Mouse (Mus musculus) lung, embryonic 15.5 days (tissue): Measurements from ENCODE around the gene Chac1. TPM values are rescaled to one million over a fixed set of nuclear protein-coding genes. Genes with fewer than 3 reads are reported as not detected.
A peak's percentile ranks its signal among the peaks of the same experiment; 100 is the strongest.

Experiments
- ATAC-seq: fragments of 200-750 bp; cut with Nextera tagmentation; 2 replicates; pipeline ENCODE4 v1.8.0; 2017; ENCODE audit warnings: moderate number of reproducible peaks, borderline replicate concordance; ENCODE audit not compliant: low FRiP score, low TSS enrichment; ENCODE audit errors: extremely low read depth
- H3K27ac ChIP-seq: fragments of 300-500 bp; sonication (generic); 2 replicates; pipeline ENCODE4 v1.5.1; 2015; ENCODE audit warnings: moderate library complexity, mild to moderate bottlenecking, inconsistent platforms
- H3K27me3 ChIP-seq: fragments of 300-500 bp; sonication (generic); 2 replicates; pipeline ENCODE4 v1.6.1; 2015; ENCODE audit warnings: inconsistent platforms
- H3K36me3 ChIP-seq: fragments of 300-500 bp; sonication (generic); 2 replicates; pipeline ENCODE4 v1.6.1; 2015; ENCODE audit warnings: inconsistent platforms
- H3K4me1 ChIP-seq: fragments of 300-500 bp; sonication (generic); 2 replicates; pipeline ENCODE4 v1.6.1; 2015; ENCODE audit warnings: inconsistent platforms
- H3K4me2 ChIP-seq: fragments of 300-500 bp; sonication (generic); 2 replicates; pipeline ENCODE4 v1.6.1; 2015; ENCODE audit warnings: inconsistent platforms, mild to moderate bottlenecking, moderate library complexity
- H3K4me3 ChIP-seq: fragments of 300-500 bp; sonication (generic); 2 replicates; pipeline ENCODE4 v1.5.1; 2015; ENCODE audit warnings: mild to moderate bottlenecking, inconsistent platforms
- H3K9ac ChIP-seq: fragments of 300-500 bp; sonication (generic); 2 replicates; pipeline ENCODE4 v1.6.1; 2015; ENCODE audit warnings: inconsistent platforms
- H3K9me3 ChIP-seq: fragments of 300-500 bp; sonication (generic); 2 replicates; pipeline ENCODE4 v1.6.1; 2016; ENCODE audit warnings: inconsistent platforms
- WGBS: fragments of 180-500 bp; shearing (Covaris S2); methylation state at CpG from one replicate; pipeline ENCODE4 v1.1.7; 2015; 5-methylcytosine and 5-hydroxymethylcytosine counted together
- polyA plus RNA-seq: library from polyadenylated mRNA; unstranded; fragments of >200 nt; fragmentation: Nextera tagmentation; extraction: Ambion mirVana; gene quantifications from 2 replicates; pipeline ENCODE4 v1.2.1, GENCODE M21; 2015

Gene Chac1
- polyA plus RNA-seq, 1 experiment from 2014 or later = 0.59 TPM

DNA sequence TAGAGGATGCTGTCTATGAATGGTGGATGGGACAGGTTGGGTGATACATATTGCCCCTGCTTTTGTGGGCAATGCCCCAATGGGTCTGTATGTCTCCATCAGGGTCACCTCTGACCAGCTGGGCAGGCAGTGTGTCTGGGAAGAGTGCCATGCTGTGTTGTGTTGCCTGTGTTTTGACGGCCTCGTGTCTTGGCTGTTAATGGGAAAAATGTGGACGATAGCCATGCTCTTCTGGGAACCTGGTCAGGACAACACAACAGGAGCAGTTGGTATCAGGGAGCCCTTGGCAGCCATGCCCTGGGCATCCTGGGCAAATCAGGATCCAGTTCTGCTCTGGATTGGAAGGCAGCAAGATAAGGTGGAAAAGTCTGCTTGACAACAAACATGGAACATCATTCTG lies 4.1 kb downstream of the Chac1 start:
- 88% methylated on average over 3 of the region's 3 CpGs for WGBS
- no peak for ATAC-seq

DNA sequence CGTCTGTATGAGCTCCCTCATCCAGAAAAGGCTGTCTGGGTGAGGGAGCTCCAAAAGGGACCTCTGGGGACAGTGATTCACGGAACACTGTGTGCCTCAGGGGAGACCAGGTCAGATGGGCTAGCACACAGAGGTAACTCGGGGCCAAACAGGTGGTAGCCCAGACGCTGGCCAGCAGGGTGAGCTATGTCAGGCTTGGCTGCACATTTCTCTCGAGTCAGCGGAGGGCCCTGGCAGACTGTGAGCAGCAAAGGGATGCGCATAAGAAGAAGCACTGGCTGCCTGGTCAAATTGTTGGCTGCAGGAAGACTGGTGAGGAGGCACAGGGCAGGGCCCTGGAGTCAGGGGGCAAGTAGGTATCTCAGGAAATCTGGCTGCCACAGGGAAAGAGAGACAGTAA lies 4.6 kb downstream of the Chac1 start:
- Histone ChIP-seq H3K36me3 (no peaks in the 10 kb centered on the region), H3K9me3 (no peaks in the 10 kb centered on the region), H3K4me3 (no peak overlapping the region), H3K27me3 (peaks cover 14% of the 10 kb centered on the region), H3K4me1 (peaks cover 10% of the 10 kb centered on the region), H3K27ac (no peak overlapping the region), H3K9ac (no peak overlapping the region), H3K4me2 (no peak overlapping the region)
- no peak for ATAC-seq
- WGBS = 25% methylated on average over 7 of the region's 7 CpGs

More for the DNA sequence above, 4.1 kb downstream of the Chac1 start:
- H3K36me3 ChIP-seq = no peaks in the 10 kb centered on the region
- no peak overlapping the region for H3K4me3 ChIP-seq
- H3K4me2 ChIP-seq = no peak overlapping the region
- peaks cover 14% of the 10 kb centered on the region for H3K4me1 ChIP-seq
- no peak overlapping the region for H3K27ac ChIP-seq
- peaks cover 20% of the 10 kb centered on the region for H3K27me3 ChIP-seq
- no peaks in the 10 kb centered on the region for H3K9me3 ChIP-seq
- H3K9ac ChIP-seq = no peak overlapping the region

DNA sequence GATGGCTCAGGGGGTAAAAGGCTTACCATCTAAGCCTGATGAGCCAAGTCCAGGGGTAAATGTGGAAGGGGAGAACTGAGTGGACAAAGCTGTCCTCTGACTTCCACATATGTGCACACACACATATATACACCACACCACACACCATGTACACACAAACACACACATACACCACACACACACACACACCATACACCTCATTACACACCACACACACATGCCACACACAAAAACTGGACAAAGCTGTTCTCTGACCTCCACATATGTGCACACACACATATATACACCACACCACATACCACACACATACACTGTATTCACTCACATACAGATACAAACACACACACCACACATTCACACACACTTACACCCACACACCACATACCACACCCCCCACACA lies 5.3 kb downstream of the Chac1 start:
- H3K27ac ChIP-seq = no peak overlapping the region
- H3K27me3 ChIP-seq = peaks cover 8% of the 10 kb centered on the region; the same call in 1 of the 2 replicates
- ATAC-seq = no peak
- H3K36me3 ChIP-seq = no peaks in the 10 kb centered on the region
- H3K4me1 ChIP-seq = 0 out of 2 replicates have a peak, but pooled peaks cover 4% of the 10 kb centered on the region
- H3K9ac ChIP-seq = no peak overlapping the region
- H3K4me2 ChIP-seq = no peak overlapping the region
- no peak overlapping the region for H3K4me3 ChIP-seq
- peaks cover 2% of the 10 kb centered on the region; the same call in 1 of the 2 replicates for H3K9me3 ChIP-seq

DNA sequence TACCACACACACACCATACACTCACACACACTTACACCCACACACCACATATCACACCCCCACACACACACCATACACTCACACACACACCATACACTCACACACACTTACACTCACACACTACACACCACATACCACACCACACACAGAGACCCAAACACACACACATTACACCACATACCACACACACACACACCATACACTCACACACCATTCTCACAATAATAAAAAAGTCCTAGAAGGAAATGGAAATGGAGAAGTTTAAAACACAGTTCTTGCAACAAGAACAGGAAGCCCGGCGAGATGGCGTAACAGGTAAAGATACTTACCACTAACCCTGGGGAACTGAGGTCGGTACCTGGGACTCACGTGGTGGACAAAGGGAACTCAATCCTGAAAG lies 5.8 kb downstream of the Chac1 start:
- WGBS = 76% methylated on average over 5 of the region's 5 CpGs

DNA sequence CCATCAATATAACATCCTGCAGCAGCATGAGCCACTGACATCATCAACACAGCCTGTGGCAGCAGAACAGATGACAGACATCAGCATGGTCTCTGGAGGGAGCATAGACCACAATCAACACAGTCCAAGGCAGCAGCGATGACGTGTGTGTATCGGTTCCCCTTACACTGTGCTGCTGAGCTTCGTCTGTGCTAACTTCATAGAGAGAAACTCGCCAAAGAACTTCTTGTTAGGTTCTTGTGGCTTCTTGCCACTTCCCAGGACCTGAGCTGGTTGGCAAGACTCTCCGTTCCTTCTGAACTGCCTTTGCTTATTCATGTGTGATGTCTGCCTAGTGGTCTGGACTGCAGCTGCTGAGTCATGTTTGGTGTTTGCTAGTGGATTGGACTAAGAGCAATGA lies 7.2 kb downstream of the Chac1 start:
- WGBS = 84% methylated on average over 6 of the region's 6 CpGs
- H3K27ac ChIP-seq = no peak overlapping the region
- peaks cover 6% of the 10 kb centered on the region; the same call in 1 of the 2 replicates for H3K9me3 ChIP-seq
- H3K9ac ChIP-seq = no peak overlapping the region
- H3K27me3 ChIP-seq = no peaks in the 10 kb centered on the region
- H3K4me2 ChIP-seq = no peak overlapping the region
- H3K4me3 ChIP-seq = no peak overlapping the region
- no peaks in the 10 kb centered on the region for H3K36me3 ChIP-seq
- H3K4me1 ChIP-seq = no peaks in the 10 kb centered on the region
- no peak for ATAC-seq

More for the DNA sequence above, 5.8 kb downstream of the Chac1 start:
- Histone ChIP-seq H3K4me3 (no peak overlapping the region), H3K4me2 (no peak overlapping the region), H3K9me3 (peaks cover 6% of the 10 kb centered on the region; the same call in 1 of the 2 replicates), H3K27ac (no peak overlapping the region), H3K27me3 (peaks cover 3% of the 10 kb centered on the region; the same call in 1 of the 2 replicates), H3K9ac (no peak overlapping the region), H3K36me3 (no peaks in the 10 kb centered on the region), H3K4me1 (no peaks in the 10 kb centered on the region)
- ATAC-seq = no peak

DNA sequence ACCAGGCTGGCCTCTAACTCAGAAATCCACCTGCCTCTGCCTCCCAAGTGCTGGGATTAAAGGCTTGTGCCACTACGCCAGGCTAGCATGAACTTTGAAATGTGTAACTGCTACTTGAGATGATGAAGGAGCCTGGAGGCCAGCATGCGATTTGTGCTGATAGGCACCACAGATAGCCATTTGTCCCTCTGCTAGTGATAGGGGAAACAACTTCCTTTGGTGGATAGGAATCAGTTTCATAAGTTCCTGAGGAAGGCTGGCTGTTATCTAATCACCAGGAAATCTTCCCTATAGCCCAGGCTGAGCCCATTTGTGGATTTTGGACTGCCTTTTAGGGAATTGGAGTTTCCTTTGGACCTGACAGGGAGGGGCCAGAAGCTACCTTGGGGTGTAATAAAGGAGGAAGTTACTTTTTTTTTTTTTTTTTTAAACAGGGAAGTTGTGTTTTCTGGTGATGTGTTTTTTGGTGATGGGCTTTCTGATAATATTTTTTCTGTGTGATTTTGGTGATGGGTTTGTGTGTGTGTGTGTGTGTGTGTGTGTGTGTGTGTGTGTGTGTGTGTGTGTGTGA lies 8.8 kb downstream of the Chac1 start:
- Histone ChIP-seq H3K4me2 (no peak overlapping the region), H3K27ac (no peak overlapping the region), H3K36me3 (no peaks in the 10 kb centered on the region), H3K4me3 (no peak overlapping the region), H3K9me3 (peaks cover 6% of the 10 kb centered on the region; the same call in 1 of the 2 replicates), H3K9ac (no peak overlapping the region), H3K4me1 (no peaks in the 10 kb centered on the region), H3K27me3 (no peaks in the 10 kb centered on the region)
- WGBS = 62% methylated on average over 2 of the region's 2 CpGs
- ATAC-seq = no peak

DNA sequence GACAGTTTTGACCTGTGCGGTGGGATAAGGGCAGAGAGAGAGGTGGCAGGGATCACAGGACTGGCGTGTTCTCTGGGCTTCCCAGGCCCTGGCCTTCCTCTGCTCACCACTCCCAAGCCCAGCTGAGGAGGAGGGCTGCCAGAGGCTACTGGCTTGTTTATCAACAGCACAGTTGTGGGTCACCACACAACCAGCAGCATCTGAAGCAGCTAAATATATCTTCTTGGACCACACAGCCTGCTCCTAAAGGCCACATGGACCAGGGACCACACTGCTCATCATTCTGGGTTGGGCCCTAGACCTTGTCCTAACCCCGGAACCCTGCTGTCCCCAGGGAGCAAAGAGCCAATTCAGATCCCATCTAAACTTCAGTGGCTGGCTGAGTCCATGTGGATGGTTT lies 13.9 kb downstream of the Chac1 start:
- ATAC-seq = no peak
- Histone ChIP-seq H3K4me3 (no peak overlapping the region), H3K27me3 (no peaks in the 10 kb centered on the region), H3K27ac (no peak overlapping the region), H3K9me3 (peaks cover 6% of the 10 kb centered on the region; the same call in 1 of the 2 replicates), H3K9ac (no peak overlapping the region), H3K4me1 (no peaks in the 10 kb centered on the region), H3K4me2 (no peak overlapping the region), H3K36me3 (peaks cover 4% of the 10 kb centered on the region; the same call in 1 of the 2 replicates)
- 73% methylated on average over 3 of the region's 3 CpGs for WGBS

DNA sequence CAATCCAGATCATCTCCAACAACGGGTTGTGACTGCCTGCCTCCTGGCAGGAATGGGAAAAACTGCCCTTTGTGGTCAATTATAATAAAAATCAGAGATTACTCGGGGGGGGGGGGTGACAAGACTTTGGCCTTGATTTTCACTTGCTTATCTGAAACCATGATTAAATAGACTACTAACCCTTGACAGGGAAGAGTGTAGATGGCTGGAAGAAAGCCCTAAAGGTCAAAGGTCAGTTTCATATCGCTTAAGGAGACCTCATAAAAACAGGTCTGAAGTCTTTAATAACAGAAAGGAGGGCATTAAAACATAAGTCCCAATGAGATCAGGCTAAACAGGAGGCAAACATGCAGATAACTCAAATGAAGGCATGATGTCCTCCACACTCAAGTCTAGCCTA lies 16.3 kb downstream of the Chac1 start:
- H3K27me3 ChIP-seq = no peaks in the 10 kb centered on the region
- no peak overlapping the region for H3K4me3 ChIP-seq
- no peaks in the 10 kb centered on the region for H3K4me1 ChIP-seq
- no peak overlapping the region for H3K4me2 ChIP-seq
- no peaks in the 10 kb centered on the region for H3K9me3 ChIP-seq
- ATAC-seq = no peak
- 66% methylated on average over 3 of the region's 3 CpGs for WGBS
- no peak overlapping the region for H3K27ac ChIP-seq
- H3K9ac ChIP-seq = no peak overlapping the region
- H3K36me3 ChIP-seq = peaks cover 14% of the 10 kb centered on the region

DNA sequence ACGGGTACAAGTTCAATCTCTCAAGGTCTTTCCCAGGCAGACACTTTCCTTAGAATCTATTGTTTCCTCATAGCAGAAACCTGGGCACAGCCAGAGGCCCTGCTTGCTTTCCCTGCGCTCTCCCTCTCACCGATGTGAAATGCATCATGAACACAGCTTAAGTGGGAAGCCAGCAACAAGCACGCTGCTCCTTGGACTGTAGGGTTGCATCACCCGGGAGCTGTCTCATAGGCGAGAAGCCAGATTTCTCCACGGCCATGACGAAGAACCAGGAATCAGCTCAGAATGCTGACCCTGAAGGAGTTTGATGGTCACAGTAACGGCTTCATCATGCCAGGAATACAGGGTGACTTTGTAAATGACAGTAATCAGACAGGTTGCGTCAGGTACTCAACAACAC lies 19.1 kb downstream of the Chac1 start:
- no peaks in the 10 kb centered on the region for H3K27me3 ChIP-seq
- H3K4me2 ChIP-seq = no peak overlapping the region
- no peak overlapping the region for H3K4me3 ChIP-seq
- no peaks in the 10 kb centered on the region for H3K9me3 ChIP-seq
- WGBS = 91% methylated on average over 10 of the region's 10 CpGs
- no peaks in the 10 kb centered on the region for H3K4me1 ChIP-seq
- H3K36me3 ChIP-seq = peaks cover 41% of the 10 kb centered on the region
- H3K9ac ChIP-seq = no peak overlapping the region
- no peak for ATAC-seq
- H3K27ac ChIP-seq = no peak overlapping the region

DNA sequence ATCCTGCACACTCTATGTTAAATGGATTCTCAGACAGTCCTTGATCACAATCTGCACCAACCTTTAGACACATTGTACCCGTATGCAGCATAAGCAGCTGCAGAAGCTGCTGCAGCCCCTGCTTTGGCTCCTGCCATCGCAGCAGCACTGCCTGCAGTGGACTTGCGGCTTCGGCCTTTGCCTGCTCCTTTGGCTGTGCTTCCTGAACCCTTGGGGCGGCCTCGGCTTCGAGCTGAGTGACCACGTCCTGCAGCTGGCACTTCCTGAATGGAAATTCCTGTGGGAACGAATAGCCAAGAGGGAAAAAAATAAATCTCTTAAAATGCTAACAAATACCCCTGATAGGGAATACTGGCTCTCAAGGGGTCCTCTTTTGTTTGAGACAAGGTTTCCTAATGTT lies 26.3 kb downstream of the Chac1 start:
- WGBS = 76% methylated on average over 9 of the region's 9 CpGs

DNA sequence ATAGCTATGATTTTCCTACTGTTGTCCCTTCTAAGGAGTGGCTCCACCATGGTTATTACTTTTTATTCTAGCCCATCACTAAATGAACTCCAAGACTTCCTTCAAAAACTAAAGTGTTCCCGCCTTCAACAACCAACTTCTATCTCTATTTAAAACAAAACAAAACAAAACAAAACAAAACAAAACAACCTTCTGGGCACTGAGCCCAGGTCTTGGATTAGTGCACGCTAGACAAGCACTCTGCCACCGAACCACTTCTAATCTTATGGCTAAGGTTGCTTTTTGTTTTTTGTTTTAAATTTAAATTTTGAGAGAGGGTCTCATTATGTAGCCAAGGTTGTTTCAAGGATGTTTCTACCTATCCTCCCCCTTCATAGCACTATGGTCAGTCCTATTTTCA lies 26.8 kb downstream of the Chac1 start:
- peaks cover 83% of the 10 kb centered on the region for H3K36me3 ChIP-seq
- H3K4me1 ChIP-seq = no peaks in the 10 kb centered on the region
- no peaks in the 10 kb centered on the region for H3K27me3 ChIP-seq
- ATAC-seq = no peak
- 73% methylated on average over 3 of the region's 3 CpGs for WGBS
- no peak overlapping the region for H3K9ac ChIP-seq
- no peaks in the 10 kb centered on the region for H3K9me3 ChIP-seq
- H3K4me2 ChIP-seq = no peak overlapping the region
- no peak overlapping the region for H3K4me3 ChIP-seq
- H3K27ac ChIP-seq = peak overlapping the region; percentile 33; the same call in 1 of the 2 replicates

More for the DNA sequence above, 26.3 kb downstream of the Chac1 start:
- H3K4me1 ChIP-seq = no peaks in the 10 kb centered on the region
- peaks cover 86% of the 10 kb centered on the region for H3K36me3 ChIP-seq
- peak overlapping the region; percentile 33; the same call in 1 of the 2 replicates for H3K27ac ChIP-seq
- no peaks in the 10 kb centered on the region for H3K9me3 ChIP-seq
- no peak overlapping the region for H3K4me3 ChIP-seq
- ATAC-seq = no peak
- H3K9ac ChIP-seq = no peak overlapping the region
- no peak overlapping the region for H3K4me2 ChIP-seq
- no peaks in the 10 kb centered on the region for H3K27me3 ChIP-seq

DNA sequence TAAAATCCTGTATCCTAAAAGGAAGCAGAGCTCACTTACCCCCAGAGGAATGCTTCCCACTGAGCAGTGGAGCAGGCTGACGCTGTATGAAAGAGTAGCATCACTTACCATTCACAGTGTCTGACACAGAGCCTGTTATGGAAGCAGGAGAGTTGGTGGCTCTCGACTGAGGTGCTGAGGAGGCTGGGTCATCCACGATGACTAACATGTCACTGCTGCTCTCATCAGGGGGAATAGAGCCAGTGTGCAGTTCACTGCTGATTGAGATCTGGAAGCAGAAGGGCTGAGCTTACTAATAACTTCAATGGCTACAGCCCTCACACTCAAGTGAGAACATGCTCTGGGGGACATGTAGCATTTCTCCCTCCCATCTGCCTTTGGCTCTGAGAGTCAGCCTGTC lies 28.4 kb downstream of the Chac1 start:
- Histone ChIP-seq H3K4me2 (no peak overlapping the region), H3K4me1 (no peaks in the 10 kb centered on the region), H3K9ac (no peak overlapping the region), H3K27ac (no peak overlapping the region), H3K36me3 (peaks cover 76% of the 10 kb centered on the region), H3K4me3 (no peak overlapping the region), H3K9me3 (no peaks in the 10 kb centered on the region), H3K27me3 (no peaks in the 10 kb centered on the region)
- WGBS = 77% methylated on average over 3 of the region's 3 CpGs
- no peak for ATAC-seq

DNA sequence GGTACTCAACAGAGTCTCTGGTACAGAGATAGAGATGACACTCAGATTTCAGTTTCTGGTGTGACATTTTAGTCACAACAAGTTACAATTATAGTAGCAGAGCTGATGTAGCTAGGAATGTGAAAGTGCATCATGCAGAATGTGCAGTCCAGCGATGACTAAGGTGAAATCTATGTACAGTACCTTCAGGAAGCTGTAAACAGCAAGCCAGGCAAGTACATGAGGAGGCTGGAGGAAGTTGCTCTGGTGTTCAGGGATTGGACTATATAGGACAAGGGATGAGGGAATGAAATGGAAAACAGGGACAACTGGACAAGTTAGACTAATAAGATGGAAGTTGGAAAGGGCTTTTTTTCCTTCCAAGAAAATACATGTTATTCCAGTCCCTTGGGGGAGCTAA lies 37.2 kb downstream of the Chac1 start:
- WGBS = 86% methylated on average over 1 of the region's 1 CpGs

More for the DNA sequence above, 37.2 kb downstream of the Chac1 start:
- ATAC-seq = no peak
- H3K36me3 ChIP-seq = peaks cover 44% of the 10 kb centered on the region
- no peaks in the 10 kb centered on the region for H3K9me3 ChIP-seq
- no peak overlapping the region for H3K9ac ChIP-seq
- no peak overlapping the region for H3K4me2 ChIP-seq
- no peak overlapping the region for H3K4me3 ChIP-seq
- H3K27me3 ChIP-seq = no peaks in the 10 kb centered on the region
- H3K27ac ChIP-seq = no peak overlapping the region
- no peaks in the 10 kb centered on the region for H3K4me1 ChIP-seq
